Mouse (Mus musculus): ENCODE measurements at regions not wholly inside any gene's neighbourhood (a gene's known extent, or its start where the extent isn't known, plus 50 kb on each side); places are given as distances from the start of the nearest gene placed in this dataset.

GRCm38 (mm10) chr7:31208237-31209054 lies 52.8 kb upstream of the Gramd1a start:
- DNase-seq = peak; percentile 73 to 83

- no peak for DNase-seq
Observed at GRCm38 (mm10) chr7:31207563-31208236, 52.0 kb upstream of the Gramd1a start.
